ENCODE assay signal across 8 mouse cellular contexts in the genomic region with DNA sequence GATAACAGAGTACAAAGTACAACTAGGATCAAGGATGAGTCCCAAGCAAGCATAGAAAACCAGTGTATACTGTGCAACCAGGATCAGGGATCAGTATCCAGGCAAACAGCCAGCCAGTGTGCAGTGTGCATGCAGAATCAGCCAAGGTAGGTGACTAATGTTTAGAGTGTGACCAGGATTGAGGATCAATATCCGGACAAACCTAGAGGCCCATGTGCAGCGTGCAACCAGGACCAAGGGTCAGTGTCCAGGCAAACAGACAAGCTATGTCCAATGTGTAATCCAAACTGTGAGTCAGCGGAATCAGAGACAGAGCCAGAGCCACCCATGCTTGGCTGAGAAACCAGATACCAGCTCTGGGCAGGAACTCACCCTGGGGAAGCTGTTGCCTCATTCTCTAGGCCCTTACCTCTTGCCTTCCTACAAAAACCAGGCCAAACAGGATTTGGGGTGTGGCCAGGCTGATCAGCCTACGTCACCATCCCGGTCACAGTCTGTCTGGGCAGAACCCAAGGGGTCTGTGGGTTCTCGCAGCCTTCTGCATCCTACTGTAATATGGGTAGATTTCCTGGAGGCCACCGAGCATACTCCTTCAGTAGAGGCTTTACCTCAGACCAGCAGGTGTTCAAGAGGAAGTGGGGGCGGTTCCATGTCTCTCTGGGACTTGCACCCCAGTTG. TPM values are rescaled to one million over a fixed set of nuclear protein-coding genes. Genes with fewer than 3 reads are reported as not detected.
A peak's percentile ranks its signal among the peaks of the same experiment; 100 is the strongest.
DNase-seq lines count a peak whose midpoint lies in the region; ATAC-seq lines count a peak whose summit lies in the region.

No protein-coding gene starts in this region.

- peaks cover 5% of the 10 kb centered on the region; the same call in 1 of the 2 replicates for H3K9me3 ChIP-seq in megakaryocyte, embryonic 14.5 days
- no peaks in the 10 kb centered on the region for H3K9me3 ChIP-seq in midbrain, embryonic 11.5 days (ENCODE audit: control insufficient read depth, low read length)
- H3K9me3 ChIP-seq in forebrain, embryonic 15.5 days, result no peaks in the 10 kb centered on the region

- WGBS in midbrain, embryonic 11.5 days, result 89% methylated on average over 8 of the region's 8 CpGs
- 90% methylated on average over 8 of the region's 8 CpGs for WGBS in forebrain, embryonic 15.5 days

- H3K27me3 ChIP-seq in megakaryocyte, embryonic 14.5 days (replicated peaks), result no peaks in the 10 kb centered on the region
- no peaks in the 10 kb centered on the region for H3K27me3 ChIP-seq in midbrain, embryonic 11.5 days (ENCODE audit: control insufficient read depth, insufficient read depth, low read length)
- no peaks in the 10 kb centered on the region for H3K27me3 ChIP-seq in forebrain, embryonic 15.5 days

- H3K4me2 ChIP-seq in midbrain, embryonic 11.5 days, result no peak overlapping the region
- no peak overlapping the region for H3K4me2 ChIP-seq in forebrain, embryonic 15.5 days (replicated peaks)

- DNase-seq in spleen, postnatal 36 days (ENCODE audit: low spot score in 2 of 2), result peak; percentile 23 to 28
- no peak for DNase-seq in spleen, postnatal 10 days (ENCODE audit: low spot score in 2 of 2)
- peak; percentile 68 for DNase-seq in heart, adult 8-10 months (ENCODE audit: low spot score)
- peak; percentile 76 for DNase-seq in kidney, postnatal 14 days
- DNase-seq in midbrain, embryonic 11.5 days (ENCODE audit: low spot score, missing footprints), result no peak
- no peak for DNase-seq in cerebellum, adult 9-11 months

- H3K4me3 ChIP-seq in megakaryocyte, embryonic 14.5 days (replicated peaks), result peak overlapping the region; percentile 0
- H3K4me3 ChIP-seq in midbrain, embryonic 11.5 days (ENCODE audit: low read depth, low read length), result no peak overlapping the region
- no peak overlapping the region for H3K4me3 ChIP-seq in forebrain, embryonic 15.5 days

- H3K36me3 ChIP-seq in megakaryocyte, embryonic 14.5 days (replicated peaks; ENCODE audit: low read length), result peaks cover 2% of the 10 kb centered on the region
- H3K36me3 ChIP-seq in midbrain, embryonic 11.5 days (ENCODE audit: control insufficient read depth, insufficient read depth, low read length), result no peaks in the 10 kb centered on the region
- H3K36me3 ChIP-seq in forebrain, embryonic 15.5 days, result no peaks in the 10 kb centered on the region

- H3K27ac ChIP-seq in midbrain, embryonic 11.5 days (ENCODE audit: low read depth, low read length), result no peak overlapping the region
- no peak overlapping the region for H3K27ac ChIP-seq in forebrain, embryonic 15.5 days (replicated peaks)

- H3K4me1 ChIP-seq in megakaryocyte, embryonic 14.5 days, result peaks cover 81% of the 10 kb centered on the region
- H3K4me1 ChIP-seq in midbrain, embryonic 11.5 days (ENCODE audit: control insufficient read depth, insufficient read depth, low read length), result no peaks in the 10 kb centered on the region
- H3K4me1 ChIP-seq in forebrain, embryonic 15.5 days, result peaks cover 4% of the 10 kb centered on the region; the same call in 1 of the 2 replicates

- ATAC-seq in midbrain, embryonic 11.5 days (ENCODE audit: low FRiP score), result no peak
- no peak for ATAC-seq in forebrain, embryonic 15.5 days (replicated peaks)

- no peak overlapping the region for H3K9ac ChIP-seq in midbrain, embryonic 11.5 days (ENCODE audit: low read length)
- no peak overlapping the region for H3K9ac ChIP-seq in forebrain, embryonic 15.5 days (replicated peaks)

RNA-seq across cellular contexts. Expression of a gene that starts 20.4 kb away (rescaled TPM):
- 10 to 100 TPM; 41.8 to 60.9 (median 50.3) TPM for total RNA-seq in heart, adult 8-10 months (2022)
- polyA plus RNA-seq in megakaryocyte, embryonic 14.5 days (2012; ENCODE audit: insufficient read depth, low replicate concordance), result 51.5 and 58.6 TPM in 2 replicates
- 4.4 and 4.5 TPM in 2 replicates for polyA plus RNA-seq in midbrain, embryonic 11.5 days (2014; fragmentation: Nextera tagmentation; extraction: Ambion mirVana)
- polyA plus RNA-seq in forebrain, embryonic 15.5 days (2015; fragmentation: Nextera tagmentation; extraction: Ambion mirVana), result 10.5 and 11.1 TPM in 2 replicates

Comparison
In these comparisons a context has a peak if more than half of its experiments do, and no peak if none do; other contexts are left out.
1. DNase-seq: peak in spleen, postnatal 36 days (2 of 2), heart, adult 8-10 months (single experiment) and kidney, postnatal 14 days (single experiment); none in spleen, postnatal 10 days (0 of 2), midbrain, embryonic 11.5 days (single experiment) and cerebellum, adult 9-11 months (single experiment).